Mouse (Mus musculus) bone marrow macrophage, adult 2 months (primary cell): Measurements from ENCODE around the gene Hspb9.

Experiments
- CTCF ChIP-seq: IDR thresholded peaks from 2 replicates; pipeline ENCODE4 v1.5.1; 2012; ENCODE audit warnings: low read depth, mild to moderate bottlenecking, low read length, moderate library complexity
- POLR2A ChIP-seq: IDR thresholded peaks from 2 replicates; pipeline ENCODE4 v1.6.1; 2012; ENCODE audit warnings: mild to moderate bottlenecking, low read depth, low read length, borderline replicate concordance

DNA sequence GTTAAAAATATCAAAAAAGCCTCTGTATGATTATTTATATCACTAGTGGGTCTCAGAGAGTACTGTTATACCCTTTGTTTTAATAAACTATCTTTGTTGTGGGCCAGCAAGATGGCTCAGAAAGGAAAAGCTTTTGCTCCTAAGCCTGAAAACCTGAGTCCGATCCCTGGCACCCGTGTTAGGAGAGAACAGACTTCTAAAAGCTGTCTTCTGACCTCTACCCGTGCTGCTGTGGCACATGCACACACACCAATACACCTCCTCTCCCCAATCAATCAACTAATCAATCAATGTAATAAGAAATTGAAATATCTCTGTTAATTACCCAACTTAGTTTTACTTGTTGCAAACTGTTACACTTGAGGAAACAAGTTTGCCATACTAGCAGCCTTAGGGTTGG is 12.9 kb upstream of the Hspb9 start:
- TF ChIP-seq POLR2A (no peak), CTCF (no peak)
